Mouse (Mus musculus) brain, embryonic 14.5 days (tissue): ENCODE measurements at regions not wholly inside any gene's neighbourhood (a gene's known extent, or its start where the extent isn't known, plus 50 kb on each side); places are given as distances from the start of the nearest gene placed in this dataset.

Experiments
- CTCF ChIP-seq: fragments of 200-500 bp; IDR thresholded peaks from 2 replicates; pipeline ENCODE4 v1.5.1; 2012; ENCODE audit warnings: inconsistent platforms, mild to moderate bottlenecking, moderate library complexity, borderline replicate concordance; ENCODE audit not compliant: insufficient read depth, insufficient read length; ENCODE audit errors: extremely low read depth
- POLR2A ChIP-seq: fragments of 200-500 bp; IDR thresholded peaks from 2 replicates; pipeline ENCODE4 v1.6.1; 2012; ENCODE audit warnings: mild to moderate bottlenecking, inconsistent platforms, borderline replicate concordance; ENCODE audit not compliant: poor library complexity, insufficient read depth, insufficient read length, severe bottlenecking; ENCODE audit errors: extremely low read depth

- no peak for TF ChIP-seq CTCF
- no peak for TF ChIP-seq POLR2A
Observed at GRCm38 (mm10) chr13:102006565-102006964, 238.5 kb upstream of the Pik3r1 start.
